Mouse (Mus musculus) CH12.LX (cell line): ENCODE measurements around the gene Zfp605.

ENCODE experiments used
- CTCF ChIP-seq, 2 experiments: IDR thresholded peaks in 1 of 2; conservative IDR thresholded peaks in 1 of 2; 2 replicates each; pipeline ENCODE4 v1.5.1; 2011 to 2012; ENCODE audit warnings: low read depth in 2 of 2, low read length in 2 of 2, improper control_type of control experiment in 1 of 2, inconsistent platforms in 1 of 2, mild to moderate bottlenecking in 1 of 2, moderate library complexity in 1 of 2
- EP300 ChIP-seq: IDR thresholded peaks from 2 replicates; pipeline ENCODE4 v1.6.1; 2011; ENCODE audit warnings: low read length, improper control_type of control experiment
- POLR2A ChIP-seq: IDR thresholded peaks from 2 replicates; pipeline ENCODE4 v1.6.1; 2011; ENCODE audit warnings: low read depth, mild to moderate bottlenecking, improper control_type of control experiment, low read length
- USF2 ChIP-seq: conservative IDR thresholded peaks from 2 replicates; pipeline ENCODE4 v1.6.1; 2011; ENCODE audit warnings: low read depth, low read length, improper control_type of control experiment

- TF ChIP-seq CTCF (conservative IDR thresholded peaks at IDR 0.05 in 1 of 2, IDR thresholded peaks at IDR 0.05 in 1 of 2; ENCODE audit: low read depth in 2 of 2, low read length in 2 of 2) (no peak), POLR2A (no peak), EP300 (no peak), USF2 (no peak)
Observed at GRCm38 (mm10) chr5:110101716-110102347, 8.1 kb upstream of the Zfp605 start.
